21 mouse cellular contexts compared by ENCODE assay signal in the genomic region with DNA sequence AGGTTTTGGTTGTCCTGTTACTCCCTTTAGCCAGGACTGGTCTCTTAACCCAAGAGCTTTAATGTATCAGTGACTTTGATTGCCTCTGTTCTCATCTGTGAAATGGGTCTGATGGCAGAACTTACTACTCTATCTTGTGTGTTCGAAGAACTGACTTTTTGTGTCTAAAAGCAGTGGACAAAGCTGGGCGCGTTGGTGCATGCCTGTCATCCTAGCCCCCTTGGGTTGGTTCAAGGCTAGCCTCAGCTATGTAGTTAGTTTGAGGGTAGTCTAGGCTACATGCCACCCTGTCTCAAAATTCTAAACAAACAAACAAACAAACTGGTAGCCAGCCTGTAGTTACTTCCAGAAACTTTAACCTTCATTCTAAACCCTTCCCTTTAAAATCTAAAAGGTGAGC. TPM values are rescaled to one million over a fixed set of nuclear protein-coding genes. Genes with fewer than 3 reads are reported as not detected.
DNase-seq lines count a peak whose midpoint lies in the region; ATAC-seq and TF ChIP-seq lines count a peak whose summit lies in the region.
"Had no signal": no experiment of that assay in that cellular context is flagged by ENCODE, and none has a peak within 500 bp of the region (broad histone marks: within the 10 kb centered on the region; RNA-seq: fewer than 3 reads in every experiment).

No protein-coding gene starts in this region.

- no peak for ATAC-seq in heart, embryonic 13.5 days (ENCODE audit: extremely low read depth, insufficient number of reproducible peaks, low FRiP score, low TSS enrichment)
- no peak for ATAC-seq in liver, embryonic 11.5 days (replicated peaks; ENCODE audit: low FRiP score)
- ATAC-seq in embryonic facial prominence, embryonic 12.5 days (ENCODE audit: insufficient number of reproducible peaks, insufficient read depth, low FRiP score, low TSS enrichment) = no peak
- ATAC-seq: forebrain, postnatal 0 days; liver, postnatal 0 days had no signal

- H3ac ChIP-seq in myocyte (ENCODE audit: control insufficient read depth, insufficient read length) = no peak overlapping the region

- TF ChIP-seq POLR2A in myocyte (IDR thresholded peaks at IDR 0.05; ENCODE audit: insufficient read length, low read depth) = no peak

- H3K9ac ChIP-seq in heart, embryonic 13.5 days = no peak overlapping the region
- H3K9ac ChIP-seq in liver, embryonic 11.5 days (ENCODE audit: low read depth, low read length) = no peak overlapping the region
- no peak overlapping the region for H3K9ac ChIP-seq in embryonic facial prominence, embryonic 12.5 days

- H3K79me2 ChIP-seq in myocyte (ENCODE audit: control insufficient read depth, insufficient read depth) = peaks cover 17% of the 10 kb centered on the region

- H3K4me3 ChIP-seq in heart, embryonic 13.5 days = no peak overlapping the region; the same call in 1 of the 2 replicates
- H3K4me3 ChIP-seq in liver, embryonic 11.5 days (ENCODE audit: low read depth, low read length) = peak overlapping the region; percentile 69
- peak overlapping the region; percentile 72; the same call in 1 of the 2 replicates for H3K4me3 ChIP-seq in embryonic facial prominence, embryonic 12.5 days
- H3K4me3 ChIP-seq in myocyte = peak overlapping the region; percentile 79

- WGBS in heart, embryonic 13.5 days = 89% methylated on average over 3 of the region's 3 CpGs
- 92% methylated on average over 3 of the region's 3 CpGs for WGBS in liver, embryonic 11.5 days
- 97% methylated on average over 3 of the region's 3 CpGs for WGBS in embryonic facial prominence, embryonic 12.5 days

- no peak overlapping the region for H3K27ac ChIP-seq in heart, embryonic 13.5 days (replicated peaks)
- H3K27ac ChIP-seq in liver, embryonic 11.5 days (ENCODE audit: low read depth, low read length) = no peak overlapping the region
- H3K27ac ChIP-seq in embryonic facial prominence, embryonic 12.5 days = no peak overlapping the region
- H3K27ac ChIP-seq: macrophage had no signal

- H3K4me2 ChIP-seq in heart, embryonic 13.5 days = peak overlapping the region; percentile 99
- peak overlapping the region; percentile 97 for H3K4me2 ChIP-seq in liver, embryonic 11.5 days
- H3K4me2 ChIP-seq in embryonic facial prominence, embryonic 12.5 days (replicated peaks) = no peak overlapping the region
- peak overlapping the region; percentile 93 for H3K4me2 ChIP-seq in myocyte (ENCODE audit: low read depth)

- no peaks in the 10 kb centered on the region for H3K27me3 ChIP-seq in heart, embryonic 13.5 days (replicated peaks)
- H3K27me3 ChIP-seq in liver, embryonic 11.5 days (replicated peaks; ENCODE audit: control insufficient read depth, insufficient read depth, low read length) = no peaks in the 10 kb centered on the region
- H3K27me3 ChIP-seq in embryonic facial prominence, embryonic 12.5 days = no peaks in the 10 kb centered on the region
- no peaks in the 10 kb centered on the region for H3K27me3 ChIP-seq in myocyte (ENCODE audit: control insufficient read depth, insufficient read depth, insufficient read length)
- H3K27me3 ChIP-seq: heart, embryonic 12.5 days had no signal

- peaks cover 36% of the 10 kb centered on the region for H3K36me3 ChIP-seq in heart, embryonic 13.5 days
- H3K36me3 ChIP-seq in liver, embryonic 11.5 days (ENCODE audit: control insufficient read depth, insufficient read depth, low read length) = peaks cover 13% of the 10 kb centered on the region
- peaks cover 32% of the 10 kb centered on the region for H3K36me3 ChIP-seq in embryonic facial prominence, embryonic 12.5 days
- no peaks in the 10 kb centered on the region for H3K36me3 ChIP-seq in myocyte (ENCODE audit: control insufficient read depth, insufficient read depth)

- peaks cover 26% of the 10 kb centered on the region for H3K4me1 ChIP-seq in heart, embryonic 13.5 days
- H3K4me1 ChIP-seq in liver, embryonic 11.5 days (replicated peaks; ENCODE audit: control insufficient read depth, insufficient read depth, low read length) = peaks cover 17% of the 10 kb centered on the region
- peaks cover 20% of the 10 kb centered on the region for H3K4me1 ChIP-seq in embryonic facial prominence, embryonic 12.5 days

- DNase-seq in heart, adult 8-10 months (ENCODE audit: low spot score) = no peak
- DNase-seq in liver, embryonic 11.5 days (ENCODE audit: low spot score) = no peak
- DNase-seq in liver = no peak
- no peak for DNase-seq in Muller cell, postnatal 12 days (ENCODE audit: inconsistent ontology term)
- DNase-seq in urinary bladder, postnatal 4 days (ENCODE audit: low spot score in 2 of 2) = no peak
- DNase-seq: cerebellum, adult 8-10 months; forebrain, postnatal 0 days; kidney, postnatal 14 days; midbrain, embryonic 14.5 days; right cerebral cortex, adult 18-20 months had no signal

- no peaks in the 10 kb centered on the region for H3K9me3 ChIP-seq in heart, embryonic 13.5 days
- H3K9me3 ChIP-seq in liver, embryonic 11.5 days (ENCODE audit: control insufficient read depth, low read length) = no peaks in the 10 kb centered on the region
- no peaks in the 10 kb centered on the region for H3K9me3 ChIP-seq in embryonic facial prominence, embryonic 12.5 days
- H3K9me3 ChIP-seq: heart, embryonic 12.5 days had no signal

TF ChIP-seq in myocyte, 11 proteins besides CTCF, POLR2A, EP300 and RAD21:
- TF ChIP-seq MYOD1 (IDR thresholded peaks at IDR 0.05; ENCODE audit: control insufficient read depth in 1 of 3, insufficient read length in 2 of 3, low read depth in 2 of 3) = no peak
- TF ChIP-seq MYOG (IDR thresholded peaks at IDR 0.05; ENCODE audit: control insufficient read depth in 1 of 3, insufficient read depth in 1 of 3, insufficient read length in 2 of 3, low read depth in 2 of 3) = no peak
- no peak for TF ChIP-seq USF1 (IDR thresholded peaks at IDR 0.05; ENCODE audit: low read depth)
- no peak for TF ChIP-seq REST (IDR thresholded peaks at IDR 0.05; ENCODE audit: insufficient read depth, insufficient read length)
- no peak for TF ChIP-seq TCF3 (IDR thresholded peaks at IDR 0.05; ENCODE audit: insufficient read length, low read depth)
- no peak for TF ChIP-seq CEBPB (IDR thresholded peaks at IDR 0.05; ENCODE audit: insufficient read depth, poor library complexity, severe bottlenecking)
- TF ChIP-seq TCF12 (IDR thresholded peaks at IDR 0.05; ENCODE audit: insufficient read depth, poor library complexity, severe bottlenecking) = no peak
- TF ChIP-seq SRF (IDR thresholded peaks at IDR 0.05; ENCODE audit: control insufficient read depth, insufficient read length, low read depth) = no peak
- no peak for TF ChIP-seq E2F4 (IDR thresholded peaks at IDR 0.05; ENCODE audit: insufficient read depth)
- no peak for TF ChIP-seq POLR2AphosphoS2 (IDR thresholded peaks at IDR 0.05; ENCODE audit: insufficient read length, low read depth)
- TF ChIP-seq MAX (IDR thresholded peaks at IDR 0.05; ENCODE audit: low read depth) = no peak

RNA-seq across cellular contexts. Expression of a gene that starts 2.2 kb away (rescaled TPM):
- 35.2 and 39.7 TPM in 2 replicates for polyA plus RNA-seq in heart, embryonic 13.5 days (2015; fragmentation: Nextera tagmentation; extraction: Ambion mirVana)
- 100 to 1,000 TPM; 117 to 154 (median 134) TPM for total RNA-seq in heart, adult 8-10 months (2022)
- polyA plus RNA-seq in liver, embryonic 11.5 days (2014; fragmentation: Nextera tagmentation; extraction: Ambion mirVana) = 25.5 and 25.9 TPM in 2 replicates
- 33.8 and 35.6 TPM in 2 replicates for polyA plus RNA-seq in embryonic facial prominence, embryonic 12.5 days (2016; fragmentation: Nextera tagmentation; extraction: Ambion mirVana)
- 39.2 TPM for polyA plus RNA-seq in myocyte (2012; fragmentation: generic; extraction: Trizol)

RNA-seq across cellular contexts. Expression of a gene that starts 3.2 kb away (rescaled TPM):
- polyA plus RNA-seq in heart, embryonic 13.5 days (2015; fragmentation: Nextera tagmentation; extraction: Ambion mirVana) = 25.5 and 26.4 TPM in 2 replicates
- 10 to 100 TPM; 29.1 to 35.0 (median 31.0) TPM for total RNA-seq in heart, adult 8-10 months (2022)
- 26.5 and 30.7 TPM in 2 replicates for polyA plus RNA-seq in liver, embryonic 11.5 days (2014; fragmentation: Nextera tagmentation; extraction: Ambion mirVana)
- polyA plus RNA-seq in embryonic facial prominence, embryonic 12.5 days (2016; fragmentation: Nextera tagmentation; extraction: Ambion mirVana) = 28.8 and 31.9 TPM in 2 replicates
- 53.9 TPM for polyA plus RNA-seq in myocyte (2012; fragmentation: generic; extraction: Trizol)

RNA-seq across cellular contexts. Expression of a gene that starts 23.5 kb away (rescaled TPM):
- 1.6 and 4.0 TPM in 2 replicates for polyA plus RNA-seq in heart, embryonic 13.5 days (2015; fragmentation: Nextera tagmentation; extraction: Ambion mirVana)
- total RNA-seq in heart, adult 8-10 months (2022) = 100 to 1,000 TPM in 2 of 4 experiments, 10 to 100 TPM in 2; 65.8 to 155 (median 120) TPM
- polyA plus RNA-seq in liver, embryonic 11.5 days (2014; fragmentation: Nextera tagmentation; extraction: Ambion mirVana) = 71.7 and 82.8 TPM in 2 replicates
- 0.37 and 0.56 TPM in 2 replicates for polyA plus RNA-seq in embryonic facial prominence, embryonic 12.5 days (2016; fragmentation: Nextera tagmentation; extraction: Ambion mirVana)
- 0.12 TPM for polyA plus RNA-seq in myocyte (2012; fragmentation: generic; extraction: Trizol)

RNA-seq across cellular contexts. Expression of a gene that starts 27.5 kb away (rescaled TPM):
- 1.8 and 2.4 TPM in 2 replicates for polyA plus RNA-seq in heart, embryonic 13.5 days (2015; fragmentation: Nextera tagmentation; extraction: Ambion mirVana)
- 1 to 10 TPM; 1.1 to 1.9 (median 1.4) TPM for total RNA-seq in heart, adult 8-10 months (2022)
- 18.7 and 20.6 TPM in 2 replicates for polyA plus RNA-seq in liver, embryonic 11.5 days (2014; fragmentation: Nextera tagmentation; extraction: Ambion mirVana)
- 1.7 and 2.1 TPM in 2 replicates for polyA plus RNA-seq in embryonic facial prominence, embryonic 12.5 days (2016; fragmentation: Nextera tagmentation; extraction: Ambion mirVana)
- not detected for polyA plus RNA-seq in myocyte (2012; fragmentation: generic; extraction: Trizol)
- polyA plus RNA-seq: C2C12 had no signal

RNA-seq across cellular contexts. Expression of a gene that starts 57.5 kb away (rescaled TPM):
- 0.13 and 0.28 TPM in 2 replicates for polyA plus RNA-seq in heart, embryonic 13.5 days (2015; fragmentation: Nextera tagmentation; extraction: Ambion mirVana)
- total RNA-seq in heart, adult 8-10 months (2022) = under 1 TPM in 1 of 4 experiments, not detected in 3; 0.20 TPM
- 0.73 and 1.2 TPM in 2 replicates for polyA plus RNA-seq in liver, embryonic 11.5 days (2014; fragmentation: Nextera tagmentation; extraction: Ambion mirVana)
- 0.09 and 0.24 TPM in 2 replicates for polyA plus RNA-seq in embryonic facial prominence, embryonic 12.5 days (2016; fragmentation: Nextera tagmentation; extraction: Ambion mirVana)
- polyA plus RNA-seq in myocyte (2012; fragmentation: generic; extraction: Trizol) = not detected
- total RNA-seq: forebrain, postnatal 0 days; gastrocnemius, adult 18-20 months; layer of hippocampus, adult 8-10 months; left cerebral cortex, adult 8-10 months had no signal
- polyA plus RNA-seq: C2C12; forebrain, postnatal 0 days; intestine, embryonic 14.5 days; midbrain, embryonic 14.5 days had no signal

Comparison
In these comparisons a context has a peak if more than half of its experiments do, and no peak if none do; other contexts are left out.
1. RNA of a gene that starts 23.5 kb away (polyA plus RNA-seq): 71.7 to 82.8 TPM in liver, embryonic 11.5 days; 1.6 to 4.0 TPM in heart, embryonic 13.5 days, 0.37 to 0.56 TPM in embryonic facial prominence, embryonic 12.5 days and 0.12 TPM in myocyte (single experiment); every median in the first group is over 10 times any median in the second.